Mouse (Mus musculus) kidney, adult 2 months (tissue): ENCODE data around the gene Ccdc51. TPM values are rescaled to one million over a fixed set of nuclear protein-coding genes. Genes with fewer than 3 reads are reported as not detected.
"Not testable (repeated sequence)": the region's sequence is repeated elsewhere in the genome, so short reads cannot be mapped to it uniquely, and the experiment has no call there.

Experiments
- DNase-seq: peaks from one replicate; pipeline ENCODE4 v3.0.0; 2021
- H3K27ac ChIP-seq: fragments of 200-500 bp; 2 replicates; pipeline ENCODE4 v1.5.1; 2012; ENCODE audit warnings: low read depth, low read length, control low read depth, inconsistent platforms; ENCODE audit not compliant: insufficient read depth
- H3K27me3 ChIP-seq: fragments of 200-500 bp; replicated peaks from 2 replicates; pipeline ENCODE4 v1.6.1; 2012; ENCODE audit warnings: mild to moderate bottlenecking, moderate library complexity, low read length, inconsistent platforms; ENCODE audit not compliant: control insufficient read depth, insufficient read depth
- H3K36me3 ChIP-seq: fragments of 200-500 bp; 2 replicates; pipeline ENCODE4 v1.6.1; 2012; ENCODE audit warnings: mild to moderate bottlenecking, moderate library complexity, low read length, inconsistent platforms; ENCODE audit not compliant: control insufficient read depth, insufficient read depth
- H3K4me1 ChIP-seq: fragments of 200-500 bp; 2 replicates; pipeline ENCODE4 v1.6.1; 2011; ENCODE audit warnings: low read length; ENCODE audit not compliant: control insufficient read depth, insufficient read depth
- H3K4me3 ChIP-seq: fragments of 200-500 bp; 2 replicates; pipeline ENCODE4 v1.5.1; 2011; ENCODE audit warnings: mild to moderate bottlenecking, low read depth, low read length, control low read depth; ENCODE audit not compliant: insufficient read depth
- CTCF ChIP-seq: fragments of 200-500 bp; conservative IDR thresholded peaks from 2 replicates; pipeline ENCODE4 v1.5.1; 2011; ENCODE audit warnings: low read depth, mild to moderate bottlenecking, control low read depth, low read length, moderate library complexity, mixed read lengths; ENCODE audit not compliant: insufficient read depth, insufficient read length
- WGBS: fragments of 180-500 bp; shearing (Covaris S2); methylation state at CpG from one replicate; pipeline ENCODE4 v1.1.7; 2018; 5-methylcytosine and 5-hydroxymethylcytosine counted together
- polyA plus RNA-seq: library from polyadenylated mRNA; depleted of rRNA; stranded (reverse); fragments of >200 nt; gene quantifications from 2 replicates; pipeline ENCODE4 v1.2.3, GENCODE M21; 2012; rRNA removed

Gene Ccdc51
- polyA plus RNA-seq, 1 experiment, result 11.4 TPM

DNA sequence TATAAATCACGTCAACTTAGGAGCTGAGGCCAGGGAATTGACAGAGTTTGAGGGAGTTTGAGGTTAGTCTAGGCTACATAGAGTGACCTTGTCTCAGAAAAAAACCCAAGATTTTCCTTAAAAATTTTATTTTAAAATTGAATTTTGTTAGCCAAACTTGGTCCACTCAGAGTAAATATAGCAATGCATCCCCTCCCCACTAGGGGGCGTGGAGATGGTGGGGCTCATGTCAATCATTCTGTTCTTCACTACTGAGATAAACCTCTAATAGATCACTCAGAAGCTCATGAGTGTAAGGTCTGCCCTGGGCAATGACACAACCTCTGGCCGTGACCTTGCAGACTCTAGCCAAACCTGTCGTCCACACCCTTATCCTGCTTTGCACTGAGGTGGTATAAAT, 58.1 kb downstream of the Ccdc51 start:
- not testable (repeated sequence) for H3K27ac ChIP-seq, H3K36me3 ChIP-seq, H3K27me3 ChIP-seq, H3K4me3 ChIP-seq, DNase-seq, H3K4me1 ChIP-seq
- TF ChIP-seq CTCF, result peak; percentile 35
- 70% methylated on average over 4 of the region's 4 CpGs for WGBS

Other genes with a start within 250 kb of the Ccdc51 start
- gene Slc26a6, start 229.2 kb upstream of the Ccdc51 start, polyA plus RNA-seq, result 33.9 and 37.2 TPM in 2 replicates
- gene Tmem89, start 167.9 kb upstream of the Ccdc51 start, polyA plus RNA-seq, result 0.08 TPM in 1 of 2 replicates, not detected in the other
- 1,190 and 1,260 TPM in 2 replicates for gene Uqcrc1, start 145.9 kb upstream of the Ccdc51 start, polyA plus RNA-seq
- 1.8 and 2.3 TPM in 2 replicates for gene Col7a1, start 128.9 kb upstream of the Ccdc51 start, polyA plus RNA-seq
- gene Ucn2, start 96.5 kb upstream of the Ccdc51 start, polyA plus RNA-seq, result 0.11 and 0.18 TPM in 2 replicates
- 10.6 and 11.3 TPM in 2 replicates for gene Pfkfb4, start 90.7 kb upstream of the Ccdc51 start, polyA plus RNA-seq
- 467 and 688 TPM in 2 replicates for gene Shisa5, start 43.9 kb upstream of the Ccdc51 start, polyA plus RNA-seq
- 45.2 and 46.7 TPM in 2 replicates for gene Trex1, start 22.8 kb upstream of the Ccdc51 start, polyA plus RNA-seq
- gene Atrip, start 8.4 kb upstream of the Ccdc51 start, polyA plus RNA-seq, result 20.2 and 20.9 TPM in 2 replicates
- gene Tma7, start 94 bp downstream of the Ccdc51 start, polyA plus RNA-seq, result 42.4 and 80.7 TPM in 2 replicates
- 16.7 and 21.7 TPM in 2 replicates for gene Plxnb1, start 12.9 kb downstream of the Ccdc51 start, polyA plus RNA-seq
- gene Fbxw21, start 79.5 kb downstream of the Ccdc51 start, polyA plus RNA-seq, result not detected in 2 replicates
- gene Fbxw13, start 113.5 kb downstream of the Ccdc51 start, polyA plus RNA-seq, result not detected in 2 replicates
- not detected in 2 replicates for gene Fbxw20, start 152.3 kb downstream of the Ccdc51 start, polyA plus RNA-seq
- gene Fbxw14, start 205.2 kb downstream of the Ccdc51 start, polyA plus RNA-seq, result not detected in 2 replicates